ENCODE assay signal across 20 mouse cellular contexts in the genomic region with DNA sequence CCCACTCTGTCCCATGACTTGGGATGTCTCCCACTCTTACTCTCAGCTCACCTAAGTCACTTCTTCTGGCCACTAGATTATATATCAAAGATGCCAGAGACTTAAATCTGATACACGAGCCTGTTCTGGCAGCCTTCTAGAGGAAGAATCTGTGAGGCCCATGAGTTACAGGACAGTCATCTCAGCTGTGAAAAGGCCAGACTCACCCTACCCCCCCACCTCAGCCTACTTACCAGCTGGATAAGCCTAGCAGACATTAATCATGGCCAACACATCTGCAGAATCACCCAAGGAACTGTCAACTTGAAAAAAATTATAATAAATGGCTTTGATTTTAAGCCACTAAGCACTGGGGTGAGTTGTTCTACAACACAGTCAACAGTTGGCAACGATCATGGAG. TPM values are rescaled to one million over a fixed set of nuclear protein-coding genes. Genes with fewer than 3 reads are reported as not detected.
A peak's percentile ranks its signal among the peaks of the same experiment; 100 is the strongest.
DNase-seq lines count a peak whose midpoint lies in the region.
"Had no signal": no experiment of that assay in that cellular context is flagged by ENCODE, and none has a peak within 500 bp of the region (broad histone marks: within the 10 kb centered on the region; RNA-seq: fewer than 3 reads in every experiment).

No protein-coding gene starts in this region.

- H3K27ac ChIP-seq in brown adipose tissue, adult 24 weeks (replicated peaks; ENCODE audit: low read depth, low read length), result 0 out of 2 replicates have a peak overlapping the region, but pooled peaks have one; percentile 15
- H3K27ac ChIP-seq: embryonic facial prominence, embryonic 15.5 days; hindbrain, embryonic 13.5 days; layer of hippocampus, adult 2 months; limb, embryonic 15.5 days; liver, embryonic 15.5 days had no signal

- peaks cover 3% of the 10 kb centered on the region; the same call in 1 of the 2 replicates for H3K4me1 ChIP-seq in brown adipose tissue, adult 24 weeks (ENCODE audit: control insufficient read depth, insufficient read depth, insufficient read length, low read length)
- H3K4me1 ChIP-seq: embryonic facial prominence, embryonic 15.5 days; hindbrain, embryonic 13.5 days; limb, embryonic 15.5 days; liver, embryonic 15.5 days had no signal

- H3K4me3 ChIP-seq in brown adipose tissue, adult 24 weeks (ENCODE audit: insufficient read depth, low read depth, low read length), result no peak overlapping the region
- H3K4me3 ChIP-seq: embryonic facial prominence, embryonic 15.5 days; hindbrain, embryonic 13.5 days; layer of hippocampus, adult 2 months; limb, embryonic 15.5 days; liver, embryonic 15.5 days had no signal

- peak; percentile 21 to 43 for DNase-seq in adrenal gland, postnatal 36 days
- no peak for DNase-seq in adrenal gland, adult 8-10 months
- peak; percentile 38 to 56 for DNase-seq in kidney, postnatal 4 days
- DNase-seq in kidney, adult 9 months, result no peak
- DNase-seq in skeletal muscle tissue, adult 2 months (ENCODE audit: low read depth, low spot score), result peak; percentile 94
- DNase-seq in frontal cortex, postnatal 14 days (ENCODE audit: low spot score in 2 of 2), result no peak
- DNase-seq: cerebellum, adult 11 months; cerebellum, postnatal 36 days; forebrain, postnatal 0 days; heart, postnatal 14 days; lung, postnatal 14 days; right cerebral cortex, postnatal 14 days; thymus, postnatal 4 days had no signal

RNA-seq across cellular contexts. Expression of a gene that starts 42.4 kb away (rescaled TPM):
- 10 to 100 TPM; 24.5 to 29.1 TPM for total RNA-seq in adrenal gland, postnatal 36 days (2021)
- total RNA-seq in adrenal gland, adult 8-10 months (2022), result 10 to 100 TPM; 20.9 to 27.3 (median 21.9) TPM
- 60.6 and 66.9 TPM in 2 replicates for polyA plus RNA-seq in brown adipose tissue, adult 24 weeks (2012; ENCODE audit: insufficient read depth, insufficient read length, missing spikeins)
- total RNA-seq: megakaryocyte-erythroid progenitor cell, adult 5-6 weeks had no signal

Comparison
In these comparisons a context has a peak if more than half of its experiments do, and no peak if none do; other contexts are left out.
1. DNase-seq: peak in adrenal gland, postnatal 36 days (2 of 2), kidney, postnatal 4 days (2 of 2) and skeletal muscle tissue, adult 2 months (single experiment); none in adrenal gland, adult 8-10 months (single experiment), kidney, adult 9 months (single experiment) and frontal cortex, postnatal 14 days (0 of 2).